In genomic region chr19:6009137-6009536, GRCm38 (mm10) we compare ENCODE assay signal across 30 mouse cellular contexts. TPM values are rescaled to one million over a fixed set of nuclear protein-coding genes. Genes with fewer than 3 reads are reported as not detected.
DNase-seq lines count a peak whose midpoint lies in the region; TF ChIP-seq lines count a peak whose summit lies in the region.
"Had no signal": no experiment of that assay in that cellular context is flagged by ENCODE, and none has a peak within 500 bp of the region (broad histone marks: within the 10 kb centered on the region; RNA-seq: fewer than 3 reads in every experiment).

No protein-coding gene starts in this region.

- DNase-seq in ES-CJ7 (ENCODE audit: low read depth, low spot score) (peak; percentile 70), R1 (ENCODE audit: low read depth, low spot score) (peak; percentile 73)
- no peak for DNase-seq in spleen, postnatal 14 days (ENCODE audit: low spot score in 2 of 2)
- no peak for DNase-seq in midbrain, embryonic 10.5 days (ENCODE audit: low spot score)
- DNase-seq: adrenal gland, adult 2 months; adrenal gland, postnatal 10 days; adrenal gland, postnatal 25 days; B cell, adult 2 months; cerebellum, adult 11 months; cerebellum, adult 18-20 months; cerebellum, adult 8-10 months; cerebellum, adult 9-11 months; cerebellum, postnatal 14 days; cerebellum, postnatal 36 days; embryo, embryonic 11 days had no signal

- 69% methylated on average over 8 of the region's 8 CpGs for WGBS in midbrain, embryonic 10.5 days

- H3K36me3 ChIP-seq in E14TG2a.4 (ENCODE audit: insufficient read depth, low read length) = peaks cover 22% of the 10 kb centered on the region
- no peaks in the 10 kb centered on the region for H3K36me3 ChIP-seq in midbrain, embryonic 10.5 days
- H3K36me3 ChIP-seq: forebrain, embryonic 10.5 days; forebrain, embryonic 12.5 days had no signal

- peaks cover 16% of the 10 kb centered on the region for H3K27me3 ChIP-seq in E14TG2a.4 (ENCODE audit: insufficient read depth, low read length)
- H3K27me3 ChIP-seq in midbrain, embryonic 10.5 days (ENCODE audit: low read depth, poor library complexity, severe bottlenecking) = peaks cover 20% of the 10 kb centered on the region
- H3K27me3 ChIP-seq: CH12.LX; embryonic facial prominence, embryonic 13.5 days; embryonic facial prominence, embryonic 15.5 days; Patski had no signal

- peak overlapping the region; percentile 55 for H3K4me3 ChIP-seq in E14TG2a.4 (replicated peaks; ENCODE audit: low read length)
- H3K4me3 ChIP-seq in midbrain, embryonic 10.5 days = no peak overlapping the region
- H3K4me3 ChIP-seq: embryonic facial prominence, embryonic 13.5 days; embryonic facial prominence, embryonic 15.5 days; erythroblast, embryonic 14.5 days; forebrain, embryonic 10.5 days; forebrain, embryonic 12.5 days had no signal

- TF ChIP-seq CTCF in E14TG2a.4 (conservative IDR thresholded peaks at IDR 0.05; ENCODE audit: low read length) = no peak

- H3K4me1 ChIP-seq in E14TG2a.4 (replicated peaks; ENCODE audit: low read depth, low read length) = peaks cover 72% of the 10 kb centered on the region
- H3K4me1 ChIP-seq in midbrain, embryonic 10.5 days = peaks cover 8% of the 10 kb centered on the region; the same call in 1 of the 2 replicates
- H3K4me1 ChIP-seq: forebrain, embryonic 12.5 days had no signal

- no peak overlapping the region for H3K27ac ChIP-seq in midbrain, embryonic 10.5 days (replicated peaks)
- H3K27ac ChIP-seq: embryonic facial prominence, embryonic 13.5 days; embryonic facial prominence, embryonic 15.5 days; forebrain, embryonic 10.5 days; forebrain, embryonic 12.5 days had no signal

- H3K9me3 ChIP-seq in E14TG2a.4 (ENCODE audit: low read length) = no peaks in the 10 kb centered on the region
- no peaks in the 10 kb centered on the region for H3K9me3 ChIP-seq in midbrain, embryonic 10.5 days (replicated peaks)
- H3K9me3 ChIP-seq: embryonic facial prominence, embryonic 13.5 days; embryonic facial prominence, embryonic 15.5 days; forebrain, embryonic 10.5 days; forebrain, embryonic 12.5 days; G1E had no signal

RNA-seq across cellular contexts. Expression of gene Capn1, which starts 6.6 kb away (rescaled TPM):
- polyA plus RNA-seq in midbrain, embryonic 10.5 days (2016; fragmentation: Nextera tagmentation; extraction: Ambion mirVana) = 4.1 and 4.3 TPM in 2 replicates

RNA-seq across cellular contexts. Expression of gene Slc22a20, which starts 23.2 kb away (rescaled TPM):
- not detected in 2 replicates for polyA plus RNA-seq in midbrain, embryonic 10.5 days (2016; fragmentation: Nextera tagmentation; extraction: Ambion mirVana)
- polyA plus RNA-seq: adrenal gland, adult 2 months; brain, embryonic 14.5 days; CD4-positive, CD25-positive, alpha-beta regulatory T cell, adult 4 months; embryonic facial prominence, embryonic 11.5 days; embryonic facial prominence, embryonic 13.5 days; embryonic facial prominence, embryonic 15.5 days; erythroblast, embryonic 14.5 days; forebrain, embryonic 10.5 days; forebrain, embryonic 12.5 days; forebrain, embryonic 14.5 days; forebrain, embryonic 16.5 days; frontal cortex, adult 2 months; G1E; Patski had no signal

RNA-seq across cellular contexts. Expression of gene Syvn1, which starts 37.2 kb away (rescaled TPM):
- 35.0 and 35.8 TPM in 2 replicates for polyA plus RNA-seq in midbrain, embryonic 10.5 days (2016; fragmentation: Nextera tagmentation; extraction: Ambion mirVana)

RNA-seq across cellular contexts. Expression of gene Pola2, which starts 45.1 kb away (rescaled TPM):
- polyA plus RNA-seq in midbrain, embryonic 10.5 days (2016; fragmentation: Nextera tagmentation; extraction: Ambion mirVana) = 97.3 and 110 TPM in 2 replicates

RNA-seq across cellular contexts. Expression of gene Mrpl49, which starts 48.4 kb away (rescaled TPM):
- 85.3 and 88.4 TPM in 2 replicates for polyA plus RNA-seq in midbrain, embryonic 10.5 days (2016; fragmentation: Nextera tagmentation; extraction: Ambion mirVana)

Comparison
In these comparisons a context has a peak if more than half of its experiments do, and no peak if none do; other contexts are left out.
1. DNase-seq: peak in ES-CJ7 (single experiment) and R1 (single experiment); none in spleen, postnatal 14 days (0 of 2) and midbrain, embryonic 10.5 days (single experiment).